Mouse (Mus musculus): ENCODE results near the gene Actg1.
"Not testable (repeated sequence)": the region's sequence is repeated elsewhere in the genome, so short reads cannot be mapped to it uniquely, and the experiment has no call there.

Actg1 gene

GRCm38 (mm10) chr11:120360755-120361154, 12.4 kb upstream of the Actg1 start:
- DNase-seq (ENCODE audit: low spot score), result no peak

GRCm38 (mm10) chr11:120360062-120360461, 11.7 kb upstream of the Actg1 start:
- DNase-seq (ENCODE audit: low spot score), result no peak

- no peak for DNase-seq (ENCODE audit: low spot score)
Measured at GRCm38 (mm10) chr11:120359391-120359790, 11.0 kb upstream of the Actg1 start.

- DNase-seq (ENCODE audit: low spot score), result no peak
Measured at GRCm38 (mm10) chr11:120357791-120358401, 9.6 kb upstream of the Actg1 start.

DNA sequence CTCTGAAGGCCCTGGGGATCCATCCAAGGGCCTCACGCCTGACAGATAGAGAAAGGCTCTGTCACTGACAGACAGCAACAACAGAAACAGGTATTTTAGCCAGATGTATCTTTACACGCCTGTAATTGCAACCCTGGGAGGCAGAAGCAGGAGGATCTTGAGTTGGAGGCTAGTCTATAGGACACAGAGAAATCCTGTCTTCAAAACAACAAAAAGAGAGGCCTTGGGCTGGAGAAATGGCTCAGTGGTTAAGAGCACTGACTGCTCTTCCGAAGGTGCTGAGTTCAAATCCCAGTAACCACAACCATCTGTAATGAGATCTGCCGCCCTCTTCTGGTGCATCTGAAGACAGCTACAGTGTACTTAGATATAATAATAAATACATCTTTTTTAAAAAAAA, 8.6 kb upstream of the Actg1 start:
- DNase-seq (ENCODE audit: low spot score), result no peak

GRCm38 (mm10) chr11:120356319-120356840, 8.0 kb upstream of the Actg1 start:
- DNase-seq (ENCODE audit: low spot score), result no peak

- no peak for DNase-seq (ENCODE audit: low spot score)
Measured at GRCm38 (mm10) chr11:120355277-120356039, 7.1 kb upstream of the Actg1 start.

DNA sequence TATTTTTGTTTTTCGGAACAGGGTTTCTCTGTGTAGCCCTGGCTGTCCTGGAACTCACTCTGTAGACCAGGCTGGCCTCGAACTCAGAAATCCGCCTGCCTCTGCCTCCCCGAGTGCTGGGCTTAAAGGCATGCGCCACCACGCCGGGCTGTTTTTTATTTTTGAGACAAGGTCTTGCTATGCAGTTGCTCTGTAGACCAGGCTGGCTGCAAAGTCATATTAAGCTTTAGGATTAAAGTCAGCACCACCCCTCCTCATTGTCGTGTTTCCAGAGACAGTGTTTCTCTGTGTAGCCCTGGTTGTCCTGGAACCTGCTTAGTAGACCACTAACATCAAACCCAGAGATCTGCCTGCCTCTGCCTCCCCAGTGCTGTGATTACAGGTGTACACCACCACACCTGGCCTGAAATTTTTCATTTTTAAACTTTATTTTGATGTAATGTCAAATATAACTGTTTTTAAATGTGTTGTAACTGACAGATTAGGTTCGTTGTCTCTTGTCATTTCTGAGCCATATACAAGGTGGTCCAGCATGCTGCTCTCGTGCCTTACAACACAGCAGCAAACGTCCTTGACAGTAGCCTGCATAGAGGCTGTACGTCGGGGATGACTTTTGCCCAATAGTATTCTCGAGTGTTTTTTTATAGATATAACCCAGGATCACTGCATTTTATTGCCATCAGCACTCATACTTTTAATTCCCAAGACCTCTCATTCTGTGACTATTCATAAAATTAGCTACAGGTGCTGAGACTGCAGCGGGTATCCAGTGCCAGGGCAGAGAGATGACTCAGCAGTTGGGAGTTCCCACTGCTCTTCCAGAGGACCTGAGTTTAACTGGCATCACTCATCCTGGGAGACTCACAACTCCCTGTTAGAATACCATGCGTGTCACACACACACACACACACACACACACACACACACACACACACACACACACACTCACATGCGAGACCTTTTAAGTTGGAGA, 6.2 kb upstream of the Actg1 start:
- DNase-seq (ENCODE audit: low spot score), result no peak

DNA sequence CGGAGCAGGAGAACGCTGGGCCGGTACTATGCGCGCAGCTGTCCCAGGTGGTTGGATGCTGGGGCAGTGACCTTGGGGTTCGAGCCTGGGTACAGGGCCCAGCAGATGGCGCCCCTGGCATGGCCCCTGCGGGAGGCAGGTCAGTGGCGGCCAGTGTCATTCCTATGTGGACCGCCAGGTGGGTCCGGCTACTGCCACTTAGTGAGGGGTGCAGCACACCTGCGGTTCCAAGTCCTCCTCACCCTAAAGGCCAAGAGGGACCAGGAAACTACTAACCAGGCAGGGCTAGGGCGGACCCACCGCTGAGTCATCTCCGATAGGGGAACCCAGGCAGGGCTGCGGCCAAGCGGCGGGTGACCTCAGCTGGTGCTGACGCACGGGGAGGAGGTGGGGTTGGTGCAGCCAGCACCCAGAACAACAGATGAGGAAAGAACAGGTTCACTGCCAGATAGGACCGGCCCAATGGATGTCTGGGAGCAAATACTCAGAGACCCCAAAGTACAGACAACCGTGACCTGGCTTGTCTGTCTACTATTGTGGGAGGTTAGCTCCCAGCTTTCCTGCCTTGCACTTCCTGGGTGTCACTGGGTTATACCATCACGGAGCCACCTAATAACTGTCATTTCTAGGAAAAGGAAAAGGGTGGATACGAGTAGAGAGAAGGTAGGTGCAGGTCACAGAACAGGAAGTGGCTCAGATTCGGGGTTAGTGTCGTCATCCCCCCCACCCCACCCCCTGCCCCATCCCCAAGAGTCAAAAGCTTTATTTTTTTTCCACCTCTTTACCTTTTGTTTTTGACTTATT, 5.4 kb upstream of the Actg1 start:
- DNase-seq (ENCODE audit: low spot score), result no peak

DNA sequence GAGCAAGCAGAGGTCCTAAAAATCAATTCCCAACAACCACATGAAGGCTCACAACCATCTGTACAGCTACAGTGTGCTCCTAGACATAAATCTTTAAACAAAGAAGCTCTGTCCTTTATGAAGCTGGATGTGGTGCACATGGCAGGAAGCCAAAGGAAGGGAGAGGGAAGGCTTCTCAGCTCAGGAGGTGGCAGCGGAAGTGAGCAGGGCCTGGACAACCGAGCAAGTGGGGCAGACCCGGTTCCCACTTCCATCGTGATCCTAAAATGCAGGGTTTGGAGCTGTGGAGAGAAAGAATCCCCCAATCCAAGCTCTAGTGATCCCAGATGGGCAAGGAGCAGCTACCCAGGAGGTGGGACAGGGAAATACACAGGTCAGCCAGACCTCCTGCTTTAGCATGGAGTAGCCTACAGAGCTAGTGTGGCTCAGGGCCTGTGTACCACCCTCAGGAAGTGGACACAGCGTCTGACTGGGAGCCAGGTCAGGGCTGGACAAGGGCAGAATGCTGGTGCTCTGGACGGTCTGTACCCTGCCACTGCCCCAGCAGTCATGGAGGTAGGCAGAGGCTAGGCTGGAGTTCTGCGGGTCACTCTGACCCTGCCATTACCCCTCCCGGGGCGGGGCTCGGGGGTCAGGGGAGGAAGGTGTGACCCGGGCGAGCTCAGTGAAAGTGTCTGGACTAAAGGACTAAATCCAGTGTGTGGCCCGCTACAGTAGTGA, 4.4 kb upstream of the Actg1 start:
- DNase-seq (ENCODE audit: low spot score), result no peak

DNA sequence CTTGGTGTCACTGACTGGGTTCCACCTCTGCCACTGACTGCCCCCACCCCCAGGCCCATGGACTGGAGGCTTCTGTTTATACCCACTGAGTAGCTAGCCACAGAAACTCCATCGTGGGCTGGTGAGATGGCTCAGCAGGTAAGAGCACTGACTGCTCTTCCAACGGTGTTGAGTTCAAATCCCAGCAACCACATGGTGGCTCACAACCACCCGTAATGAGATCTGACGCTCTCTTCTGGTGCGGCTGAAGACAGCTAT, 3.7 kb upstream of the Actg1 start:
- not testable (repeated sequence) for DNase-seq (ENCODE audit: low spot score)

DNA sequence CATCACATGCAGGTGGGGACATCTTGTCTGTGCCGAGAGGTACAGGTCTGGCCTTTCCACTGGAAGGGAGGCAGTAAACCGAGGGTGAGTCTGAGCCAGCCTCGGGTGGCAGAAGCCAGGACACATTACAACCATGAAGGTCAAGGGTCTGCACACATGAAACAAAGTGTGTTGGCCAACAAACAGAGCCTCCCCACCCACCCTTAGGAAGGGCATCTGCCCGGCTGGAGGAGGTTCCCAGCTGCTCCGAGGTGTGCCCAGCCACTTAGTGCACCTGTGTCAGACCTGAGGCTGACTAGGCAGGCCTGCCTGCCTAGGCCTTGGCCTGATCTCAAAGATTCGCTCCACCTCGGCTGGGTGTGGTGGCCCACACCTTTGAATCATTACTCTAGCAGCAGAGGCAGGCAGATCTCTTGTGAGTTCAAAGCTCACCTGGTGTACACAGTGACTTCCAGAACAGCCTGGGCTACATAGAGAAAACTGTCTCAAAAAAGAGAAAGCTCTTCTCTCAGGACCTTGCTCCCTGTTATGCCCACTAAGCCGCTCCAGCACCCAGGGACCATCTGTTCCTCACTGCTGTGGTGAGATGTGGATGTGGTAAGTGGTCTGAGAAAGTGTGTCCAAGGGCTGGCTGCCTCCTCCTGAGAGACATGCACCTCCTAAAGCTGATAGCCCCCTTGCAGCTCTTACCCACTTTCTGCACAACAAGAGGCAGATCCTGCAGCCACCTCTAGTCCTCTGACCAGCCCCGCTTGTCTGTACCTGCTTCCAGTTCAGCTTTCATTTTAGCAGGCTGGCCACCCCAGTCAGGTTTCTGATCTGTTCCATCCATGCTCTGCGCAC, 3.1 kb upstream of the Actg1 start:
- no peak for DNase-seq (ENCODE audit: low spot score)

DNA sequence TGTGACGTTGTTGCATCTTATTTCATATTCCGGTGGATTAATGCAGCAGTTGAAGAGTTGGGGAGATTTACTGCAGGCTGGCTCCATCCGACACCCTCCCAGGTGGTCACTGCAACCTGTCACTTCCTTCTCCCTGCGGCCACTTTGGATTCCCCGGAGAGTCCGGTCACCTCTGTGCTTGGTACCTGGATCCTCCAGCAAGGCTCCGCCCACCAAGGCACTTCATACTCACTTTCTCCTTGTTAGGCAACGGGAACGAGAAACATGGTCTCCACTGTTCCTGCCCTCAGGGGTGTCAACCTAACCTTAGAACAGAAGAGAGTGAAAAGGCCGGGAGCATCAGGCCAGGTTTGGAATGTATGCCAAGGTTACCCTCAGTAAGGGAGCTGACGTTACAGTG, 2.4 kb upstream of the Actg1 start:
- no peak for DNase-seq (ENCODE audit: low spot score)

DNA sequence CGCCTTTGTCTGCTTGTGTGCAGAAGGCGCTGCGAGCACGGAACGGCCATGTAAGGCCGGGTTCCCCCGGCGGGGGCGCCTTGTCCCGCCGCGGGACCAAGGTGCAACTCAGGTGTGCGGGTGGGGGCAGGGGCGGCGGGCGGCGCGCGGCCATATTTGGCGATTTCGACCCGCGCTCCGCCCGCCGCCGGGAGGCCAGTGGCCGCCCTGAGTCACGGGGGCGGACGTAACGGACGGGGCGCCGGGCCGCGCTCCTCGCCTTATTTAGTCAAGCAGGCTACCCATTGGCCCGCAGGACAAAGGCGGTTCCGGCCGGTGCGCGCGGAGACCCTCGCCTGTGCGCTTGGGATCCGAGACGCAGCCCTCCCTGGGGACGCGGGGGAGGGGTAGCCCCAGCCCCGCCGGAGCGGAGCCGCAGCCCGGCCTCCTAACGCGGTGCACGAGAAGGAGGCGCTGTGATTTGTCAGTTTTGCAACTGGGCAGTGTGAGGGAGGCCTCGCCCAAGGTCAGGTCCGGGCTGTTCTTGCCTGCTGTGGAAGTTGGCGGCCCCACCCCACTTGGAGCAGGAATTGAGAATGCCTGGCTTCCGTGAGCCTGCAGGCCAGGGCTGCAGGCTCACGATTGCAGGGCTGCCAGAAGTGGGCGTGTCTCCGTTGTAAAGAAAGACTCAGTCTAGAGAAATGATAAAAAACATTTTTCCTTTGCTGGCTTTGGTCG, 1.8 kb upstream of the Actg1 start:
- DNase-seq (ENCODE audit: low spot score), result no peak

DNA sequence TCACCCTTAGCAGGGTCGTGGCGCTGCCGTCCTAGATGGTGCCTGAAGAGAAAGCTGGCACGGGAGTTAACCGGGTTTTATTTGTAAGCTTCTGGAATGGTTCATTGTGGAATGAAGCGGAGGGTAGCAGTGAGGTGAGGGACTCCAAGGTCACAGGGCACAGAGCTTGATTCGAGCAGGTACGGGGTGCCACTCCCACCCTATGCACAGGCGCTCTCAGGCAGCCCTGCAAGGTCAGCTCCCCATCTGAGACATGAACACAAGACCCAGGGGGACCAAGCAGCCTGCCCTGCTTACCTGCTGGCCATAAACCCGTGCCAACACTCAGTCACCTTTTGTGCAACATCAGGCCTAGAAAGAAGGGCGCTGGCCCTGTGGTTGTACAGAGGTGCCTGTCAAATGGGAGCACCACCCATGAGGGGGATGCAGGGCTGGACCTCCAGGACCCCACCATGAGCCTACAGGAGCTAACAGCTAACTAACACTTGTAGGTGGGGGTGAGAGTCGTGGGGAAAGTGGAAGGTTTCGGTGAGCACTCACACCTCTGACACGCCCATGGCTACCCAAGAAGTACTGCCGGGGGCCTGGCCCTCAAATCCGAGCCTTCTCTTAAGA, 1.1 kb upstream of the Actg1 start:
- no peak for DNase-seq (ENCODE audit: low spot score)

- DNase-seq (ENCODE audit: low spot score), result no peak
Measured at GRCm38 (mm10) chr11:120348684-120349370, 485 bp upstream of the Actg1 start.

- DNase-seq (ENCODE audit: low spot score), result no peak
Measured at GRCm38 (mm10) chr11:120347301-120347700, 1.0 kb downstream of the Actg1 start.

- DNase-seq (ENCODE audit: low spot score), result not testable (repeated sequence)
Measured at GRCm38 (mm10) chr11:120346383-120347034, 1.8 kb downstream of the Actg1 start.
